Mouse (Mus musculus) megakaryocyte, embryonic 14.5 days (primary cell): ENCODE data around the gene Efcab7.

Experiments
- FLI1 ChIP-seq: IDR thresholded peaks from 2 replicates; pipeline ENCODE4 v1.6.1; 2012; ENCODE audit warnings: low read length, inconsistent platforms, mixed read lengths
- GATA1 ChIP-seq: IDR thresholded peaks from 3 replicates; pipeline ENCODE4 v1.6.1; 2012; ENCODE audit warnings: mixed read lengths, low read length, inconsistent platforms, borderline replicate concordance

GRCm38 (mm10) chr4:99939711-99940505, 110.9 kb downstream of the Efcab7 start:
- TF ChIP-seq GATA1 (no peak), FLI1 (no peak)
